Mouse (Mus musculus): ENCODE measurements around the gene Plcb4.

- TF ChIP-seq CTCF (IDR thresholded peaks at IDR 0.05) (no peak), EP300 (IDR thresholded peaks at IDR 0.05) (no peak)
Observed at GRCm38 (mm10) chr2:135958453-135958852, 299.6 kb downstream of the Plcb4 start.

Measured in lung, postnatal 0 days (tissue).